Mouse (Mus musculus): ENCODE measurements at regions not wholly inside any gene's neighbourhood (a gene's known extent, or its start where the extent isn't known, plus 50 kb on each side); places are given as distances from the start of the nearest gene placed in this dataset.

- no peak for ATAC-seq (replicated peaks; ENCODE audit: low read depth, poor library complexity, severe bottlenecking)
Observed at GRCm38 (mm10) chr7:70300516-70300915, 66.0 kb downstream of the Nr2f2 start.

DNA sequence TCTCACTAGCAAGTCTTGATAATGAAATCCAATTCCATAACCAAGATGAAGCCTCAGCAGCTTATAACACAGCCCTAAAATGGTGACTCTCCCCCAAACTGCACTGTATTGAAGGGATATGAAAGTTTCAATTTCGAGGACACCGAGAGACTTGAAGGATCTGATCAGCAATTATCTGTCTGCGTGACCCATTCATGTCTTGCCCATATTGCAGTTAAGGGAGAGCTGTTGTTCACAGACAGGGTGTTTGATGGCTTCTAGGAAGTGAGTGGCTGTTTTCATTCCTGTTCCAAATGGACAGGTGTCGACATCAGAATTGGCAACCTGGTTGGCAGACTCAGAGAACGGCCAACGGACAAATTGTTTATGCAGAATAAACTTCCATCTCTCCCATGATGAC lies 75.1 kb downstream of the Nr2f2 start:
- ATAC-seq (replicated peaks; ENCODE audit: low read depth, poor library complexity, severe bottlenecking): no peak

- no peak for ATAC-seq (replicated peaks; ENCODE audit: low read depth, poor library complexity, severe bottlenecking)
Observed at GRCm38 (mm10) chr7:70290733-70291320, 75.7 kb downstream of the Nr2f2 start.

- ATAC-seq (replicated peaks; ENCODE audit: low read depth, poor library complexity, severe bottlenecking): no peak
Observed at GRCm38 (mm10) chr7:70290277-70290676, 76.3 kb downstream of the Nr2f2 start.

GRCm38 (mm10) chr7:70288621-70289020 lies 77.9 kb downstream of the Nr2f2 start:
- ATAC-seq (replicated peaks; ENCODE audit: low read depth, poor library complexity, severe bottlenecking): no peak

DNA sequence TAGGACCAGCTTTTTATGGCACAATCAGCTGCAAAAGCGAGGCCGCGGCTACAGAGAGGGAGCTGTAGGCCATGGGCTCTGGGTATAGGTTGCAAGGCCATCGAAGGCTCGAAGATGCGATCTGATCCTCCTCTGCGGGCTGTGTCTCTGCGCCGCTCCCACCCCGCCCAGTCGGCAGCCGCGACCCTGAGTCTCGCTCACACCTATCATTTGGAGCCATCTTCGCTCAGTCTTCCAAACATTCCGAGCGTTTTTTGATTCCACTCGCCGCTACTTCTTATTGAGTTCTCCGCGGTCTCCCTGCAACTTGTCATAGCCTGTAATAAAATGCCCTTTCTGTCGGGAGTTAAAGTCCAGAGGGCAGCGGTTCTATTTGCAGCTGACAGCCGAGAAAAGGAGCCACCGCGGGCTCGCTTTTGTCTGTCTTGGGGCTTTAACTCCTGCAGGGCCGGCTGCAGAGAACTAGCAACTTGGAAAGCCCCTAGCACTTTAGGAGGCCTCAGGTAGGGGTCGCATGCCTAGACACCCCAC lies 78.6 kb downstream of the Nr2f2 start:
- no peak for ATAC-seq (replicated peaks; ENCODE audit: low read depth, poor library complexity, severe bottlenecking)

DNA sequence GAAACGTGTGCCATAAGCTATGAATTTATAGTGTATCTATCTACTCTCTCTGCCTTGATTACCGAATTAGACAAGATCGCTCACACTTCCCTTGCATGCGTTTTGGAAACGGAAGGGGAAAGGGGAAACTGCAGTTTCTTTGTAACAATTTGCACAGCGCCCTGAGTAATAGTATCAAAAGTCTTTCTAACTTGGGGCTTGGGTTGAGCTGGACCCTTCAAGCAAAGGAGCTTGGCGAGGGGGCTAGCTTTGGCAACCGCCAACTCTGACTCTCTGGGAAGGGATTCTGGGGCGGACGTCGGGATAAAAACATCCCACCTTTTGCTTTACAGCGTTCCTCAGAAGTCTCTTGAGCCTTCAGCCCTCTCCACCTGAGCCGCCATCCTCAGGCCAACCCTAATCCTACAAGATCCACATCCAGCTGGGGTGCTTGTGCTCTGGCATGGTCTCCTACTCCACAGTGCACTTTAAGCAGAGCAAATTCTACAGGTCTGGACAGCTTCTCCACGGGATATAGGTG lies 79.6 kb downstream of the Nr2f2 start:
- no peak for ATAC-seq (replicated peaks; ENCODE audit: low read depth, poor library complexity, severe bottlenecking)

DNA sequence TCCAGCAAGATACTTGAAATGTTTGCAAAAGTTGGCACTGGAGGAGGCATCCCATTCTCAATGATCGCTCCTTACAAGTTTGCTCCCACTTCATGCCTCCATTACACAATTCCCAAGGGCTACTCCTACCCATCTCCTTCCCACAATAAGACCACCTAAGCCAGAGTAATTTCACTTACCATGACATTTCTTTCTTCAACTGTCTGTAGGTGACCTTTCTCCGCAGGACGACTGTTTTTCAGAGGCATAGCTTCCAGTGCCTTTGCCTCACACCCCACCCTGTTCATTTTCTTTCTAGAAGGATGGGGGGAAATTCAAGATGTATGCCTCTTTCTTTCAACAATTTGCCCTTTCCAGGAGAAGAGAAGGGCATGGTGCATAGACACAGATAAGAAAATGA lies 81.2 kb downstream of the Nr2f2 start:
- no peak for ATAC-seq (replicated peaks; ENCODE audit: low read depth, poor library complexity, severe bottlenecking)

- no peak for ATAC-seq (replicated peaks; ENCODE audit: low read depth, poor library complexity, severe bottlenecking)
Observed at GRCm38 (mm10) chr7:70283836-70284235, 82.7 kb downstream of the Nr2f2 start.

DNA sequence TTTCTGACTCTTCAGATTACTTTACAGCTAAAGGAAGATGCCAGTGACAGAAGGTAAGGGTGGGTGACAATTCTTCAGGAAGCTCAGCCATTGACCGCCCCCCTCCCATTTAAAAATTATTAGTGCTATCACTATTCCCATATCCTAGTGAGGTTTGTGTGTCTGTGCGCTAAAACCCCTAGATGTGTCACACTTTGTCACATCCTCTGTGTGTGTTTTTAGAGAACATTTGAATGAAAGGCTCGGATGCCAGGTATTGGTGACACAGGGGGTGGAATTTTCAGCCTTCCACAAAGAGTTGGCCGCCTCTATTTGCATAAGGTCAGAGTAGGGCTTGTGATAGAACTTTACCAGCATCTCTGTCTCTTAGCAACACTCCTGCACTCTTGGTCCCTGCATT lies 83.4 kb downstream of the Nr2f2 start:
- no peak for ATAC-seq (replicated peaks; ENCODE audit: low read depth, poor library complexity, severe bottlenecking)

DNA sequence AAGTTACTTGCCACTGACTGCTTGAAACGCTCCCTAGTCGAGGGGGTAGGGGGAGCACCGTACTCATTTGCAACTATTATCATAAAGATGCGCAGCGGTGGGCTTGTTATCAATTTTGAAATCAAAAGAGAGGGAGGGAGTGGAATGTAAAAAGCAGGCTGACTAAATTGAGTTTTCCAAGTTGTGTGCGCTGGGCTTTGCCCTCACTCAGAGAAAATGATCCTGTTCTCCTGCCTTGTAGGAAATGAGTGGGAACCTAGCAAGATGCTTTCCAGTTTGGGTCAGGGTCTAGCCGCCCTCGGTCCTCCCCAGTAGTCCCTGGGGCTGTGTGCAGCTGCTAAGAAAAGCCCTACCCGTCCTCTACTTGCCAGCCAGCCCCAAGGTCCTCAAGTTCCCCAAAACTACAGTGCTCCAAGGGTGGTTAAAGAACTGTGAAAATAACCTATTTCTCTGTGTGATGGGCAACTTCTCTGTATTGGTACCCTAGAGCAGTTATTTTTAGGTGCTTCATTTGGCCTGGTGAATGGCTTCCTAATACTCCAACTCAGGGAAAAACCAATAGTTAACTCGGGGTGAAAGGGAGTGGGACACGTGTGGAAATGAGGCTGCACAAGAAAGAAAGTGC lies 84.5 kb downstream of the Nr2f2 start:
- no peak for ATAC-seq (replicated peaks; ENCODE audit: low read depth, poor library complexity, severe bottlenecking)

DNA sequence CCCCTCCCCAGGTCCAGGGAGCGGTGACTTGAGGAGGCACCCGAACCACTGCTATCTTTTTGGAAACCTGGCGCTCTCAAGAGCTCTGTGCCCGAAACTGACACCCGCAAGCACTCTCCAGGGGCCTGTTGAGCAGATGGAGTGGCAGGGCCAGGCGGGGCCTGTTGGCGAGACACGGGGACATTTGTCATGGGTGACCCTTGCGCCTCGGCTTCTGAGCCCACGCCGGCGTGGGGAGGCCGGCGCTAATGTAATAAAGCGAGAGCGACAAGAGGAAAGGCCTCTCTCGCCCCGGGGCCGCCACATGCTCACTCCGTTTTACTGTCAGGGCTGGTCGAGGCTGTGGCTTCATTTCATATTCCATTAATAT lies 85.2 kb downstream of the Nr2f2 start:
- no peak for ATAC-seq (replicated peaks; ENCODE audit: low read depth, poor library complexity, severe bottlenecking)

DNA sequence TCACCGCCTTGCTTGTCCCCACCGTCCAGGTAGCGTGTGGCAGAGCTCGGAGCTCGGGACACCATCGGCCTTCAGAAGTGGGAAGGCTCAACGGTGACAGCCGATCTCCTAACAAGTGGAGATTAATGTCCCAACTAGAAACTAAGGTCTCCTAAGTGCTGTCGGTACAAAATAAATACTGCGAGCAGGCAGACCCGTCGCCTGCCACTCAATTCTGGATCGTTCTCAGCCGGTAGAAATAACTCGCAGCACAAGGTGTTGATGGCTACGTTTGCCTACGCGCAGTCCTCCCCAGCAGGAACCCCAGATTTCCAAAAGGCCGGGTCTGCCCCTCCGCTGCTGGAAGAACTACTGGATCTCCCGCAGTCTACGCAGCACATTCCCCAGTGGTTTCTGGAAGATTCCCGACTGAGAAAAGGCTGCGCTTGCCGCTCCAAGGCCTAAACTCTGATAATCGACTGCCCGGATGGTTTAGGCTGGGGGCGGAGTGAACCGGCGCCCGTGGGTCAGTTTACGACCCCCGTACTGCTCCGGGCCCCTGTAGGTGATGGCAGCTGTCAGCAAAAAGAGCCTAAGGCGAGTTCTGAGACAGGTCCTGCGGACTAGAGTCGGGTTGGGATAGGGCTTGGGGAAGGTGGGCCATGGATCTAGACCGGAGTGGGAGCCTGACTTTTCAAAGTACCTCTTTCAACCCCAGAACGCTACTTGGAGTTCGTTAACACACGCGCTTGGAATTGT lies 85.7 kb downstream of the Nr2f2 start:
- no peak for ATAC-seq (replicated peaks; ENCODE audit: low read depth, poor library complexity, severe bottlenecking)

DNA sequence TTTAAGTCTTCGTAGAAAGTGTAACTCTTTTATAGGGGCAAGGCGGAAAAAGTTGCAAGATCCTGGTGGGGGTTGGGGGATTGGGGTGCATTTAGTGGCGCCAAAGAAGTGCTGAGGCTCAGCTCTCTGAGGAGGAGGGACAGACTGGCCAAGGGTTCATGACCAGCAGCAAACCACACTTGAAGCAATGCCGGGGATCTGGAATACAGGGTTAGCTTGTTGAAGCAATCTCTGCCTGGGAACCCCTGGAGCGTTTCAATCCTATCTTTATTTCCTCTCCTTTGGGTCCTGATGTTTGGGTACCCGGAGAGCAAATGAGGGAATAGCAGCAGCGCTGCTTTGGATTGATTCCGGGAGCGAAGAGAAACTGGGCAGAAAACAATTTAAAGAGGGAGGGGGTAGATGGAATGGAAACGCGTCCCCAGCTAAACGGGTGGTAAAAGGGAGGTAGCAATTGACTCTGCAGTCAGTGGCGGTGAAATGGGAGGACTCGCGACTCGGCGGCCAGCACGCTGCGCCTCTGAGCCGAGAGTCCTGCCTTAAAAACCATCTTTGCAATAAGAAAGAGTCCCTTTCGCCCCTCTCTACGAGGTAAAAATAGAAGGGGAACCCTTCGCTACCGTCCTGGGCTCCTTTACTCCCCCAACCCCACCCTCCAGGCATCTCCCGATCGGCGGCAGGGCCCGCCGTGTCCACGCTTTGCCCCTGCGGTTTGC lies 86.5 kb downstream of the Nr2f2 start:
- ATAC-seq (replicated peaks; ENCODE audit: low read depth, poor library complexity, severe bottlenecking): no peak

DNA sequence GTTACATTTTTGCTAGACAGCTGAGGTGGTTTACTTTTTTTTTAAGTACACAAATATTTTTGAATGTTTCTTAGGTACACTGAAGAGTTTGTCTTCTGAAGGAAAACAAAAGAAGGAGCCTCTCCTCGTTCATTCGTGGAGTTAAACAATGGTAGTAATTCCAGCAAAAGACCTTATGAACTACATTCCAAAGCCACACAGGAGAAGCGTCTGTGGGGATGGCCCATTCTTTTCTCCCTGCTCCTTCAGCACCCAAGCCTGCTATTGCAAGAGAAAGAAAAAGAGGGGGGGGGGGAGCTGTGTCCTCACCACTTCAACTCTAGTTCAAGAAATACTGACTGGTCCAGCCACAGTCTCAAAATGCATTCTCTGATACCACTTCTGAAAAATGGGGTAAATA lies 87.4 kb downstream of the Nr2f2 start:
- ATAC-seq (replicated peaks; ENCODE audit: low read depth, poor library complexity, severe bottlenecking): no peak

DNA sequence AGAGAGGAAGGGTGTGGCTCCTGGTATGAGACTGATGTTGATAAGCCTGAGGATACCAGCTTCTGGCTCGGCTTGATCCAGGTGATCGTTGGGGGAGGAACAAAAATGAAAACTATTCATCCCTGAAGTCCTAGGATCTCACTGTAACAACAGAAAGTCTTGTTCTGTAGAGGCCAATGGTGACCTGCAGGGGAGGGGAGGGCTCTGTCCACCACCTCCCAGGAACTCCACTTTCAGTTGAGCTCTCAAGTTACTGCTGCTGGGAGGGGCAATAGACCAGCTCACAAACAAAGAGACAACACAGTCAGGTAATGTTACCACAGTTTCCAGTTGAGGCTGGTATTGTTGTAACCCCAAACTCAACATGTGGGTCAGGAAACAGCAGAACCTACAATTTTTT lies 90.5 kb downstream of the Nr2f2 start:
- ATAC-seq (replicated peaks; ENCODE audit: low read depth, poor library complexity, severe bottlenecking): no peak

DNA sequence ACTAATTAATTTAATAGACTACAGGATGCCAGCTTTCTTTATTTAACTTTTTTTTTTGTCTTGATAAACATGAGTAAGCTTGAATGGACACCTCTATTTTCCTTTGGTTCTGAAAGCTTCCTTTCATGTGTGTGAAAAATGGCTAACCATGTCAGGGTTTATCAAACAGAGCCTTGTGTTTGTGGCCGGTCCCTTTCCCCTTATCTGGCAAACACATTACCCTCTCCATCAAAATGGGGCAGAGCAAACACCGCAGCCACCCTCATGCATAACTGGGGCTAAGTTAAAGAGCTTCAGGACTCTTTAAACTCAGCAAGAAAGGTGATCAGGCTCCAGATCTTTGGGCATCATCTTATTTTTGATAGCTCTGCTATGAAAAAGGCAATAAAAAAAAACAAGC lies 92.2 kb downstream of the Nr2f2 start:
- no peak for ATAC-seq (replicated peaks; ENCODE audit: low read depth, poor library complexity, severe bottlenecking)

- no peak for ATAC-seq (replicated peaks; ENCODE audit: low read depth, poor library complexity, severe bottlenecking)
Observed at GRCm38 (mm10) chr7:70267075-70267474, 99.5 kb downstream of the Nr2f2 start.

- no peak for ATAC-seq (replicated peaks; ENCODE audit: low read depth, poor library complexity, severe bottlenecking)
Observed at GRCm38 (mm10) chr7:70256806-70257205, 109.7 kb downstream of the Nr2f2 start.

- ATAC-seq (replicated peaks; ENCODE audit: low read depth, poor library complexity, severe bottlenecking): no peak
Observed at GRCm38 (mm10) chr7:70255072-70255471, 111.5 kb downstream of the Nr2f2 start.

DNA sequence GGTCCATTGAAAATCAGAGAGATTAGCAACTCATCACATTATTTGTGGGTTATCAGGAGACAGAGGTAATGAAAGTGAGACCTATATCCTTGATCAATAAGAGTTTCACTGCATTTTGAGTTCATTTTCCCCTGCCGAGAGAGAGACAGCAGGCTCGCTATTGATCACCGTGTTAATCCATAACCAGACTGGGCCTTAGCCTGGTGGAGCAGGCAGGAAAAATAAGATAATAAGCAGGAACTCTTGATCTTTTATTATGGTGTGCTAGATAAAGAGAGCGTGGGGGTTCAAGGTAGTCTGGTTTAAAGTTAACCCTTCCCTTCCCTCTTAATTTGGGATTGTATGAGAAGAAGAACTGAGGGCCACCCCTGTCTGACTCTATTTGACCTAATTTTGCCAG lies 113.3 kb downstream of the Nr2f2 start:
- no peak for ATAC-seq (replicated peaks; ENCODE audit: low read depth, poor library complexity, severe bottlenecking)
